Mouse (Mus musculus): ENCODE results near the gene Dcaf11. TPM values are rescaled to one million over a fixed set of nuclear protein-coding genes. Genes with fewer than 3 reads are reported as not detected.
A peak's percentile ranks its signal among the peaks of the same experiment; 100 is the strongest.

Dcaf11 gene
- polyA plus RNA-seq, 1 experiment from 2014 or later = 50.1 TPM

DNA sequence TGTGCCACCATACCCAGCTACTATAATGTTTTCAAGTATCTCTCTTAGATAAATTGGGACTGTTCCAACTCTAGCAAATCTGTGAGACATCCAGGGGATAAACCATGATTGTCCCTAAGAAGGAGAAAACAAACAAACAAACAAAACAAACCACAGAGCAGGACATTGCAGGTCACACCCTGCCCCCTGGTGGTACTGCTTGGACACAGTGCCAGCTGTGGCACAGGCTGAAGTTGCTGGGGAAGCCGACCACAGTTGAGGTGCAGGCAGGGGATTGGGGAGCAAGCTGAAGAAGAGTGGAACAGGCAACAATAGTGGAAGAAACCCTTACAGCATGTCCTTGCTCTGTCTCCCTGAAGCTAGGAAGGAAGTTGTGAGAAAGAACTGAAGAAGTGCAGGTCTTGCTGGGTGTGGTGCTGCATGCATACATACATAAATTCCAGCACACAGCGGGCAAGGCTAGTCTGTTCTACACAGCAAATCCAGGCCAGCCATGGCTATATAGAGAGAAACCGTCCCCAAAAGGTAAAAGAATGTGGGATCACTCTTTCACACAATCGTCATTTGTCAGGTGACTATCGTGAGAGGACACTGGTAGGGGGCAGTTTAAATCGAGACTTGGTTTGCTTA is 23.6 kb upstream of the Dcaf11 start:
- Histone ChIP-seq H3K36me3 (no peaks in the 10 kb centered on the region), H3K4me2 (no peak overlapping the region), H3K4me3 (no peak overlapping the region), H3K4me1 (peaks cover 10% of the 10 kb centered on the region), H3K27ac (no peak overlapping the region), H3K9ac (no peak overlapping the region), H3K9me3 (no peaks in the 10 kb centered on the region), H3K27me3 (no peaks in the 10 kb centered on the region)
- 46% methylated on average over 6 of the region's 6 CpGs for WGBS
- no peak for ATAC-seq (ENCODE audit: insufficient number of reproducible peaks, low FRiP score, low TSS enrichment, low read depth)

- H3K36me3 ChIP-seq = peaks cover 32% of the 10 kb centered on the region
Observed at GRCm38 (mm10) chr14:55540067-55540786, 19.6 kb upstream of the Dcaf11 start, which contains the start of gene Pck2. Pck2 (plus strand) TSS chr14:55540266.

GRCm38 (mm10) chr14:55540787-55541321 is 19.0 kb upstream of the Dcaf11 start:
- H3K36me3 ChIP-seq = peaks cover 37% of the 10 kb centered on the region
- H3K9me3 ChIP-seq = no peaks in the 10 kb centered on the region
- no peak for ATAC-seq (ENCODE audit: insufficient number of reproducible peaks, low FRiP score, low TSS enrichment, low read depth)
- peak overlapping the region; percentile 57 for H3K9ac ChIP-seq
- 5% methylated on average over 10 of the region's 10 CpGs for WGBS
- peak overlapping the region; percentile 86 for H3K4me2 ChIP-seq
- peaks cover 18% of the 10 kb centered on the region for H3K4me1 ChIP-seq
- H3K27ac ChIP-seq = peak overlapping the region; percentile 87
- peak overlapping the region; percentile 69 for H3K4me3 ChIP-seq
- H3K27me3 ChIP-seq = no peaks in the 10 kb centered on the region

More at GRCm38 (mm10) chr14:55540067-55540786, 19.6 kb upstream of the Dcaf11 start, which contains the start of gene Pck2:
- Histone ChIP-seq H3K27ac (peak within 1 kb of the TSS; percentile 87), H3K9me3 (no peaks in the 10 kb centered on the region), H3K4me1 (peaks cover 18% of the 10 kb centered on the region), H3K4me3 (peak within 1 kb of the TSS; percentile 69), H3K27me3 (no peaks in the 10 kb centered on the region), H3K4me2 (peak within 1 kb of the TSS; percentile 86), H3K9ac (peak within 1 kb of the TSS; percentile 57)
- WGBS = under 1% methylated on average over 31 of the region's 32 CpGs
- peak; percentile 89 for ATAC-seq (ENCODE audit: insufficient number of reproducible peaks, low FRiP score, low TSS enrichment, low read depth)

DNA sequence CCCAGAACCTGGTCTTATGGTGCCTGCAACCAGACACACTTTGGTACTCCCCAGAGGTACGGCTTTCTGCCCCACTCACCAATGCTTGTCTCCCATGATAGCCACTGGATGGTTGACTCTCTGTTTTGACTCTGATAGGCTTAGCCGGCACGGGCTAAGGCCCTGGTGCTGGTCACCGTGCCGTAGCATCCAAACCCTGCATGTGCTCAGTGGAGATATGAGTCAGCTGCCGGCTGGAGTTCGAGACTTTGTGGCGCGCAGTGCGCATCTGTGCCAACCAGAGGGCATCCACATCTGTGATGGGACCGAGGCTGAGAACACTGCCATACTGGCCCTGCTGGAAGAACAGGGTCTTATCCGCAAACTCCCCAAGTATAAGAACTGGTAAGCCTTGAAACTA is 17.5 kb upstream of the Dcaf11 start:
- 94% methylated on average over 12 of the region's 12 CpGs for WGBS
- H3K9me3 ChIP-seq = no peaks in the 10 kb centered on the region

DNA sequence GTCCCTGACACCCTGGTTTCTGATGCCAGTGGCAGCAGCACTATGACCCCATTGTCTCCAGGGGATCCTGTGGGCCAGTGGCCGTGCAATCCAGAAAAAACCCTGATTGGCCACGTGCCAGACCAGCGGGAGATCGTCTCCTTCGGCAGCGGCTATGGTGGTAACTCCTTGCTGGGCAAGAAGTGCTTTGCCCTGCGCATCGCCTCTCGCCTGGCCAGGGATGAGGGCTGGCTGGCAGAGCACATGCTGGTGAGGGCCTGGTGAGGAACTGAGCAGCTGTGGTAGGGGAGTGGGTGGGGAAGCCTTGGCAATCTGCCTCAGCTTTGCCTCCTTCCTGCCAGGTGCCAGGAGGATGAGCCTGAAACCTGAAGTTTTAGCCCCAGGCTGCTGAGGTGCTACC is 15.5 kb upstream of the Dcaf11 start:
- no peak overlapping the region for H3K9ac ChIP-seq
- no peak for ATAC-seq (ENCODE audit: insufficient number of reproducible peaks, low FRiP score, low TSS enrichment, low read depth)

More for the DNA sequence above, 17.5 kb upstream of the Dcaf11 start:
- Histone ChIP-seq H3K4me2 (no peak overlapping the region), H3K36me3 (peaks cover 48% of the 10 kb centered on the region), H3K4me3 (no peak overlapping the region), H3K9ac (no peak overlapping the region), H3K4me1 (peaks cover 18% of the 10 kb centered on the region), H3K27ac (no peak overlapping the region), H3K27me3 (no peaks in the 10 kb centered on the region)
- ATAC-seq (ENCODE audit: insufficient number of reproducible peaks, low FRiP score, low TSS enrichment, low read depth) = no peak

DNA sequence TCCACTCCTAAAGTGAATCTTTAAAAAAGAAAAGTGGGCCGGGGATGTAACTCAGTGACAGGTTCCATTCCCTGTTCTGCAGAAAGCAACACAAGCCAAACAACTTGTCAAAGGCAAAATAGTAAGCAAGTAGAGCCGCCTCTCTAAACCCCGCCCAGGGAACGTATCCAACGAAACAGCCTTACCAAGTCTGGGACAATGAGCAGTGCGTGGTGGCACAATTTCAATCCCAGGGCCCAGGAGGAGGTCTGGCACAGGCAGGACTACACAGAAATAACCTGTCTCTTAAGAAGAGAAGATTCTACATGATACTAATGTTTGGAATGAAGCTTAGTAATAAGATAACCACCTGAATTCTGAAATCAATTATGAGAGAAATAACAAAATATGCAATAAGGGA is 9.6 kb upstream of the Dcaf11 start:
- no peaks in the 10 kb centered on the region for H3K9me3 ChIP-seq
- H3K36me3 ChIP-seq = peaks cover 45% of the 10 kb centered on the region
- H3K4me3 ChIP-seq = no peak overlapping the region
- H3K4me2 ChIP-seq = no peak overlapping the region
- H3K4me1 ChIP-seq = no peaks in the 10 kb centered on the region
- no peaks in the 10 kb centered on the region for H3K27me3 ChIP-seq
- no peak overlapping the region for H3K9ac ChIP-seq
- no peak overlapping the region for H3K27ac ChIP-seq
- 83% methylated on average over 6 of the region's 6 CpGs for WGBS
- no peak for ATAC-seq (ENCODE audit: insufficient number of reproducible peaks, low FRiP score, low TSS enrichment, low read depth)

More for the DNA sequence above, 15.5 kb upstream of the Dcaf11 start:
- peaks cover 68% of the 10 kb centered on the region for H3K36me3 ChIP-seq
- no peak overlapping the region for H3K4me2 ChIP-seq
- H3K4me1 ChIP-seq = peaks cover 18% of the 10 kb centered on the region
- no peaks in the 10 kb centered on the region for H3K27me3 ChIP-seq
- no peak overlapping the region for H3K4me3 ChIP-seq
- 78% methylated on average over 9 of the region's 9 CpGs for WGBS
- no peaks in the 10 kb centered on the region for H3K9me3 ChIP-seq
- no peak overlapping the region for H3K27ac ChIP-seq

DNA sequence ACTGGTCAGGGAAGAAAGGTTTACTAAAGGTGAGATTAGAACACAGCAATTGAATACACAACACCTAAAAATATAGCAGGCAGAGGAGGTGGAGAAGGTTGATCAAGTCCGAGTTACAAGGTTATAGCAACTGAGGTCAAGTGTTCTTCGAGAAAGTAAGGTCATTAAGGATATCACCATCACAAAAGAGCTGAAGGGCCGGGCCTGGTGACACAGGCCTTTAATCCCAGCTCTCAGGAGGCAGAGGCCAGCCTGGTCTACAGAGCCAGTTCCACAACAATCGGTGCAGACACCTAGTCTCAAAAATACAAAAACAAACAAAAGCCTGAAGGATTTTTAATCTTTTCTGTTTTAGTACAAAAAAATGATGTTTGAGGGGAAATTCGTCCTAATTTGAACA is 8.5 kb upstream of the Dcaf11 start:
- Histone ChIP-seq H3K4me1 (no peaks in the 10 kb centered on the region), H3K27me3 (no peaks in the 10 kb centered on the region), H3K36me3 (peaks cover 35% of the 10 kb centered on the region), H3K4me3 (no peak overlapping the region), H3K4me2 (no peak overlapping the region), H3K9me3 (no peaks in the 10 kb centered on the region), H3K9ac (no peak overlapping the region), H3K27ac (no peak overlapping the region)
- ATAC-seq (ENCODE audit: insufficient number of reproducible peaks, low FRiP score, low TSS enrichment, low read depth) = no peak
- WGBS = 71% methylated on average over 5 of the region's 5 CpGs

GRCm38 (mm10) chr14:55551794-55552193 is 8.0 kb upstream of the Dcaf11 start:
- Histone ChIP-seq H3K4me2 (no peak overlapping the region), H3K27me3 (no peaks in the 10 kb centered on the region), H3K9me3 (no peaks in the 10 kb centered on the region), H3K36me3 (peaks cover 32% of the 10 kb centered on the region), H3K4me3 (no peak overlapping the region), H3K27ac (no peak overlapping the region), H3K4me1 (no peaks in the 10 kb centered on the region), H3K9ac (no peak overlapping the region)
- 92% methylated on average over 8 of the region's 8 CpGs for WGBS
- ATAC-seq (ENCODE audit: insufficient number of reproducible peaks, low FRiP score, low TSS enrichment, low read depth) = no peak

DNA sequence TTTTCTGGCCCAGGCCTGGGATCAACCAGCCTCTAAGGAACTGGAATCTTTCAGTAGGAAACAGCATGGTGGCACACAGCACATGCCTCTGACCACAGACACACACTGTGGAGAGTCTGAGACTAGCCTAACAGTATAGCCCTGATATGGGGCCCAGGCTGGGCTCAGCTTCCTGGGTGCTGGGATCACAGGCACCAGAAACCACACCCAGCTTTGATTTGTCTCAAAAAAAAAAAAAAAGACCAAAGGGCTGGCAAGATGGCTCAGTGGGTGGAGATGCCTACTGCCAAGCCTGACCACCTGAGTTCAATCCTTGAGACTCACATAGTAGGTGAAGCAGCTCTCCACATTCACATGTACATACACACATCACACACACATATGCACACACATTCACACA is 5.2 kb upstream of the Dcaf11 start:
- Histone ChIP-seq H3K4me1 (0 out of 2 replicates have a peak, but pooled peaks cover 4% of the 10 kb centered on the region), H3K27me3 (no peaks in the 10 kb centered on the region), H3K4me3 (no peak overlapping the region), H3K9ac (no peak overlapping the region), H3K9me3 (no peaks in the 10 kb centered on the region), H3K36me3 (peaks cover 5% of the 10 kb centered on the region; the same call in 1 of the 2 replicates), H3K27ac (no peak overlapping the region), H3K4me2 (no peak overlapping the region)
- ATAC-seq (ENCODE audit: insufficient number of reproducible peaks, low FRiP score, low TSS enrichment, low read depth) = no peak

DNA sequence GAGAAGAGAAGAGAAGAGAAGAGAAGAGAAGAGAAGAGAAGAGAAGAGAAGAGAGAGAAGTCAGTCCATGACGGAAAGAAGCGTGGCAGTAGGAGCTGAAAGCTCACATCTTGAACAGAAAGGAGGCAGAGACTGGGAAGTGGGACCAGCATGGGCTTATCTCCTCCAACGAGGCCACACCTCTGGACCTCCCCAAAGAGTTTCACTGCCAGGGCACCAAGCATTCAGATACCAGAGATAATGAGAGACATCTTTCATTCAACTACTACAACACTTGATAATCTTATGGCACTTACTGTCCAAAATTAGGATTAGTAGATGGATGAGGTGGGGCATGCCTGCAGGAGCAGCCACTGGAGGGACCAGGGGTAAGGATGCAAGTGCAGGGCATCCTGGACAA is 4.0 kb upstream of the Dcaf11 start:
- H3K27me3 ChIP-seq = no peaks in the 10 kb centered on the region
- no peak overlapping the region for H3K27ac ChIP-seq
- H3K4me1 ChIP-seq = peaks cover 4% of the 10 kb centered on the region; the same call in 1 of the 2 replicates
- no peaks in the 10 kb centered on the region for H3K36me3 ChIP-seq
- H3K9ac ChIP-seq = no peak overlapping the region
- no peak for ATAC-seq (ENCODE audit: insufficient number of reproducible peaks, low FRiP score, low TSS enrichment, low read depth)
- H3K4me2 ChIP-seq = no peak overlapping the region
- 65% methylated on average over 3 of the region's 3 CpGs for WGBS
- no peaks in the 10 kb centered on the region for H3K9me3 ChIP-seq
- H3K4me3 ChIP-seq = no peak overlapping the region

GRCm38 (mm10) chr14:55557003-55557402 is 2.8 kb upstream of the Dcaf11 start:
- no peaks in the 10 kb centered on the region for H3K9me3 ChIP-seq
- H3K27me3 ChIP-seq = no peaks in the 10 kb centered on the region
- peaks cover 15% of the 10 kb centered on the region for H3K4me1 ChIP-seq
- no peaks in the 10 kb centered on the region for H3K36me3 ChIP-seq
- no peak for ATAC-seq (ENCODE audit: insufficient number of reproducible peaks, low FRiP score, low TSS enrichment, low read depth)
- no peak overlapping the region for H3K4me2 ChIP-seq
- no peak overlapping the region for H3K9ac ChIP-seq
- WGBS = 26% methylated on average over 5 of the region's 5 CpGs
- H3K4me3 ChIP-seq = no peak overlapping the region
- H3K27ac ChIP-seq = no peak overlapping the region

- 86% methylated on average over 3 of the region's 3 CpGs for WGBS
- Histone ChIP-seq H3K27me3 (no peaks in the 10 kb centered on the region), H3K4me2 (no peak overlapping the region), H3K27ac (no peak overlapping the region), H3K9ac (no peak overlapping the region), H3K4me3 (no peak overlapping the region), H3K9me3 (no peaks in the 10 kb centered on the region), H3K4me1 (peaks cover 18% of the 10 kb centered on the region), H3K36me3 (no peaks in the 10 kb centered on the region)
- no peak for ATAC-seq (ENCODE audit: insufficient number of reproducible peaks, low FRiP score, low TSS enrichment, low read depth)
Observed at GRCm38 (mm10) chr14:55557587-55557986, 2.2 kb upstream of the Dcaf11 start.

Measured in limb, embryonic 15.5 days (tissue).